Mouse (Mus musculus) megakaryocyte, embryonic 14.5 days (primary cell): ENCODE data around the gene Cct8.

Source experiments
- FLI1 ChIP-seq: IDR thresholded peaks from 2 replicates; pipeline ENCODE4 v1.6.1; 2012; ENCODE audit warnings: low read length, inconsistent platforms, mixed read lengths
- GATA1 ChIP-seq: IDR thresholded peaks from 3 replicates; pipeline ENCODE4 v1.6.1; 2012; ENCODE audit warnings: mixed read lengths, low read length, inconsistent platforms, borderline replicate concordance

GRCm38 (mm10) chr16:87497171-87497570 is 1.5 kb upstream of the Cct8 start:
- TF ChIP-seq FLI1 (no peak), GATA1 (no peak)
